Mouse (Mus musculus) cerebellum, adult 2 months (tissue): ENCODE measurements at regions not wholly inside any gene's neighbourhood (a gene's known extent, or its start where the extent isn't known, plus 50 kb on each side); places are given as distances from the start of the nearest gene placed in this dataset.

ENCODE experiments used
- CTCF ChIP-seq: fragments of 200-500 bp; IDR thresholded peaks from 2 replicates; pipeline ENCODE4 v1.5.1; 2011; ENCODE audit warnings: low read depth, mild to moderate bottlenecking, control low read depth, low read length, moderate library complexity, borderline replicate concordance; ENCODE audit not compliant: insufficient read depth
- POLR2A ChIP-seq: fragments of 200-500 bp; IDR thresholded peaks from 2 replicates; pipeline ENCODE4 v1.6.1; 2011; ENCODE audit warnings: low read length, control low read depth, borderline replicate concordance; ENCODE audit not compliant: insufficient read depth

GRCm38 (mm10) chr5:129332014-129332413, 169.0 kb upstream of the Sfswap start:
- TF ChIP-seq CTCF (no peak), POLR2A (no peak)
